Mouse (Mus musculus) retina, postnatal 1 day (tissue): ENCODE data around the gene Foxp3.

Source experiments
- DNase-seq: peaks from one replicate; pipeline ENCODE4 v3.0.0-alpha.2; 2012

Gene Foxp3

GRCm38 (mm10) chrX:7573176-7574086 is at the start of gene Foxp3:
Foxp3 (plus strand) TSS chrX:7573644.
- peak; percentile 42 for DNase-seq

- peak; percentile 2 for DNase-seq
Observed at GRCm38 (mm10) chrX:7524961-7525360, 48.5 kb upstream of the Foxp3 start.

GRCm38 (mm10) chrX:7553474-7553873 is 20.0 kb upstream of the Foxp3 start:
- no peak for DNase-seq

GRCm38 (mm10) chrX:7563076-7563475 is 10.4 kb upstream of the Foxp3 start:
- DNase-seq: no peak

- DNase-seq: no peak
Observed at GRCm38 (mm10) chrX:7566352-7566751, 7.1 kb upstream of the Foxp3 start.

GRCm38 (mm10) chrX:7567491-7567890 is 6.0 kb upstream of the Foxp3 start:
- DNase-seq: no peak

- no peak for DNase-seq
Observed at GRCm38 (mm10) chrX:7570481-7571175, 2.8 kb upstream of the Foxp3 start.

- DNase-seq: no peak
Observed at GRCm38 (mm10) chrX:7571565-7572136, 1.8 kb upstream of the Foxp3 start.

- no peak for DNase-seq
Observed at GRCm38 (mm10) chrX:7572466-7572865, 978 bp upstream of the Foxp3 start.

- DNase-seq: peak; percentile 96
Observed at GRCm38 (mm10) chrX:7574087-7574884, 842 bp downstream of the Foxp3 start, which contains the start of gene Ppp1r3f. Ppp1r3f (minus strand) TSS chrX:7574283.

- no peak for DNase-seq
Observed at GRCm38 (mm10) chrX:7574885-7575231, 1.4 kb downstream of the Foxp3 start.

GRCm38 (mm10) chrX:7581151-7581550 is 7.7 kb downstream of the Foxp3 start:
- DNase-seq: no peak

GRCm38 (mm10) chrX:7583881-7584280 is 10.4 kb downstream of the Foxp3 start:
- DNase-seq: no peak

GRCm38 (mm10) chrX:7586356-7586755 is 12.9 kb downstream of the Foxp3 start:
- no peak for DNase-seq

- no peak for DNase-seq
Observed at GRCm38 (mm10) chrX:7595371-7595770, 21.9 kb downstream of the Foxp3 start.

GRCm38 (mm10) chrX:7604004-7604403 is 30.6 kb downstream of the Foxp3 start:
- DNase-seq: no peak

GRCm38 (mm10) chrX:7604879-7605574 is 31.6 kb downstream of the Foxp3 start, which contains the start of gene Ccdc22:
Ccdc22 (minus strand) TSS chrX:7605517.
- DNase-seq: peak; percentile 89

GRCm38 (mm10) chrX:7605575-7605941 is 32.1 kb downstream of the Foxp3 start:
- no peak for DNase-seq

GRCm38 (mm10) chrX:7606783-7607182 is 33.3 kb downstream of the Foxp3 start, which contains the start of gene Cacna1f:
Cacna1f (plus strand) TSS chrX:7607083.
- peak; percentile 44 for DNase-seq

- peak; percentile 5 for DNase-seq
Observed at GRCm38 (mm10) chrX:7610035-7610434, 36.6 kb downstream of the Foxp3 start.

GRCm38 (mm10) chrX:7610536-7611258 is 37.3 kb downstream of the Foxp3 start:
- peak; percentile 46 for DNase-seq
